Mouse (Mus musculus) heart, adult 2 months (tissue): ENCODE data around the gene Plekha5.

Experiments used
- CTCF ChIP-seq: fragments of 200-600 bp; IDR thresholded peaks from 2 replicates; pipeline ENCODE4 v1.8.1; 2022; ENCODE audit warnings: antibody characterized with exemption, mild to moderate bottlenecking, moderate library complexity
- EP300 ChIP-seq: fragments of 200-500 bp; IDR thresholded peaks from 2 replicates; pipeline ENCODE4 v1.6.1; 2011; ENCODE audit warnings: low read depth, low read length, control low read depth; ENCODE audit not compliant: insufficient read depth
- POLR2A ChIP-seq: fragments of 200-500 bp; IDR thresholded peaks from 2 replicates; pipeline ENCODE4 v1.6.1; 2011; ENCODE audit warnings: mild to moderate bottlenecking, low read depth, low read length, control low read depth; ENCODE audit not compliant: insufficient read depth

DNA sequence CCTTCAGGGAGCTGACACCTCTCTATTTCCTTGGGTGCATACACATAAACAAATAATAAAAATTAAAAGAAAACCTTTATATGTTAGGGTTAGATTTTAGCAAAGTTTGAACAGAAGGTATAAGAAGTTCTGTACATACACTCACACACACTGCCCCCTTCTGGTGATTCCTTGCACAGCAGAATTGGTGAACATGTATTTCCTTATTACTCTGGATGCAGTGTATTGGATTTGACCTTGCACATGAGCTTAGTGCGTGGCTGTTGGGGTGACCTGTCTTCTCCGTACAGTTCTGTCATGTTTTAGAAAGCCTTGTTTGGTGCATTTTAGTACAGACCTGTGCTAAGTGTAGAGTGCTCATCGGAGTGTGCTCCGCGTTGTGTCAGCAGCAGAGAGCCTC is 19.5 kb downstream of the Plekha5 start:
- TF ChIP-seq CTCF (peak; percentile 93), EP300 (no peak), POLR2A (no peak)
